Mouse (Mus musculus) lung, postnatal 0 days (tissue): Measurements from ENCODE around the gene Tspan5.

Source experiments
- CTCF ChIP-seq: IDR thresholded peaks from 2 replicates; pipeline ENCODE4 v1.5.1; 2016; ENCODE audit warnings: antibody characterized with exemption, mild to moderate bottlenecking
- EP300 ChIP-seq: IDR thresholded peaks from 2 replicates; pipeline ENCODE4 v1.6.1; 2016; ENCODE audit warnings: antibody characterized with exemption, mild to moderate bottlenecking, control low read depth

DNA sequence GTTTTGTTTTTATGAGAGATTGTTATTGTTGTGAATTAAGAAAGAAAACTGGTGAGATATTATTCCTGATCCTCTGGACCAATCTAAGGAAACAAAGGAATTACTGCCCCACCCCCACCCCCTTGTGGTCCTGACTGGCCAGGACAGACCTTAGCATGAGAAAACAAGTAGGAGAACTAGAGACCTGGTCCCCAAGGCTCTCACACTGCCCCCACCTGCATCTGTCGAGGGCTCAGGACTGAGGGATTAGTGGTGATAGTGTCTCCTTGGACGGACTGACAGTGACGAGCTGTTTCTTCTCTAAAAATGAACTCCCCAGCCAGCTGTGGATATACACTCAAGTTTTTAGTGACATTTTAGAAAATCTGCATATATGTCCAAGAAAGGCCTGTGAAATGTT, 70.6 kb downstream of the Tspan5 start:
- TF ChIP-seq CTCF: 0 out of 2 replicates have a peak, but pooled peaks have one; percentile 15
- TF ChIP-seq EP300: no peak
